Mouse (Mus musculus) right cerebral cortex, postnatal 14 days (tissue): ENCODE measurements at regions not wholly inside any gene's neighbourhood (a gene's known extent, or its start where the extent isn't known, plus 50 kb on each side); places are given as distances from the start of the nearest gene placed in this dataset.

ENCODE experiments used
- DNase-seq: peaks from one replicate; pipeline ENCODE4 v3.0.0; 2022

- no peak for DNase-seq
These were observed 161.8 kb downstream of the Pmp22 start for GRCm38 (mm10) chr11:63290618-63291017.

- no peak for DNase-seq
These were observed 164.7 kb downstream of the Pmp22 start for GRCm38 (mm10) chr11:63293485-63293884.

- no peak for DNase-seq
These were observed 165.7 kb downstream of the Pmp22 start for GRCm38 (mm10) chr11:63294476-63294875.

- no peak for DNase-seq
These were observed 167.7 kb downstream of the Pmp22 start for GRCm38 (mm10) chr11:63296476-63296875.

GRCm38 (mm10) chr11:63299712-63300581 lies 171.2 kb downstream of the Pmp22 start:
- no peak for DNase-seq

- DNase-seq, result no peak
These were observed 196.4 kb downstream of the Pmp22 start for GRCm38 (mm10) chr11:63325166-63325565.

GRCm38 (mm10) chr11:63326864-63327263 lies 198.1 kb downstream of the Pmp22 start:
- DNase-seq, result no peak

GRCm38 (mm10) chr11:63337503-63337902 lies 208.7 kb downstream of the Pmp22 start:
- no peak for DNase-seq

GRCm38 (mm10) chr11:63338277-63338676 lies 209.5 kb downstream of the Pmp22 start:
- DNase-seq, result no peak

GRCm38 (mm10) chr11:63345653-63346052 lies 216.9 kb downstream of the Pmp22 start:
- DNase-seq, result no peak

- DNase-seq, result no peak
These were observed 221.4 kb downstream of the Pmp22 start for GRCm38 (mm10) chr11:63350123-63350696.

GRCm38 (mm10) chr11:63351999-63352398 lies 223.2 kb downstream of the Pmp22 start:
- DNase-seq, result no peak

GRCm38 (mm10) chr11:63352990-63353389 lies 224.2 kb downstream of the Pmp22 start:
- no peak for DNase-seq

- no peak for DNase-seq
These were observed 224.9 kb downstream of the Pmp22 start for GRCm38 (mm10) chr11:63353671-63354070.

GRCm38 (mm10) chr11:63357772-63358344 lies 229.1 kb downstream of the Pmp22 start:
- no peak for DNase-seq

- DNase-seq, result no peak
These were observed 239.0 kb downstream of the Pmp22 start for GRCm38 (mm10) chr11:63367756-63368265.

- DNase-seq, result no peak
These were observed 240.7 kb downstream of the Pmp22 start for GRCm38 (mm10) chr11:63369475-63369874.

GRCm38 (mm10) chr11:63376311-63376710 lies 247.5 kb downstream of the Pmp22 start:
- no peak for DNase-seq

- DNase-seq, result no peak
These were observed 248.2 kb downstream of the Pmp22 start for GRCm38 (mm10) chr11:63376991-63377390.

- no peak for DNase-seq
These were observed 259.5 kb downstream of the Pmp22 start for GRCm38 (mm10) chr11:63388247-63388646.

- no peak for DNase-seq
These were observed 262.7 kb downstream of the Pmp22 start for GRCm38 (mm10) chr11:63391478-63391877.

GRCm38 (mm10) chr11:63392378-63392777 lies 263.6 kb downstream of the Pmp22 start:
- DNase-seq, result no peak

- DNase-seq, result no peak
These were observed 265.4 kb downstream of the Pmp22 start for GRCm38 (mm10) chr11:63394201-63394600.

GRCm38 (mm10) chr11:63396386-63396785 lies 267.6 kb downstream of the Pmp22 start:
- no peak for DNase-seq
